Mouse (Mus musculus) layer of hippocampus, postnatal 36 days (tissue): ENCODE data around the gene Pak4. TPM values are rescaled to one million over a fixed set of nuclear protein-coding genes. Genes with fewer than 3 reads are reported as not detected.

Experiments used
- microRNA-seq, 2 experiments: library from miRNA; unstranded; fragments of <30 nt; microRNA quantifications; one replicate each; pipeline ENCODE4 v1.2.0; 2021
- total RNA-seq, 2 experiments: library from RNA; stranded (reverse); gene quantifications; 2 replicates each; pipeline ENCODE4 v1.2.3; 2021

Pak4 gene
- total RNA-seq, 2 experiments from 2014 or later, result 15.1 to 15.8 TPM

Small RNA genes within 50 kb of the gene (microRNA-seq; reads per million reads assigned to microRNA genes)
- gene Mir7049, result 0.63 to 2.1 reads per million in 2 experiments

Other genes with a start within 250 kb of the Pak4 start
- 100 to 1,000 TPM; 454 to 471 TPM for gene Rps16, start 247.5 kb downstream of the Pak4 start, total RNA-seq
- gene Plekhg2, start 225.6 kb downstream of the Pak4 start, total RNA-seq, result 1 to 10 TPM; 5.5 to 7.4 TPM
- gene Zfp36, start 217.9 kb downstream of the Pak4 start, total RNA-seq, result 1 to 10 TPM; 3.1 to 3.9 TPM
- 10 to 100 TPM; 18.3 to 19.6 TPM for gene Med29, start 205.5 kb downstream of the Pak4 start, total RNA-seq
- 10 to 100 TPM; 68.9 to 70.1 TPM for gene Paf1, start 205.2 kb downstream of the Pak4 start, total RNA-seq
- gene Gmfg, start 160.7 kb downstream of the Pak4 start, total RNA-seq, result 1 to 10 TPM; 1.2 to 2.0 TPM
- gene Lrfn1, start 146.2 kb downstream of the Pak4 start, total RNA-seq, result 10 to 100 TPM; 64.3 to 72.3 TPM
- gene Ifnl2, start 87.7 kb downstream of the Pak4 start, total RNA-seq, result not detected
- not detected for gene Ifnl3, start 75.3 kb downstream of the Pak4 start, total RNA-seq
- not detected for gene Sycn, start 57.3 kb downstream of the Pak4 start, total RNA-seq
- gene Nccrp1, start 50.9 kb downstream of the Pak4 start, total RNA-seq, result under 1 TPM; 0.48 to 0.52 TPM
- 10 to 100 TPM; 66.4 to 79.4 TPM for gene Samd4b, start within 50 bp of the Pak4 start, total RNA-seq
- 1 to 10 TPM; 1.2 to 1.7 TPM for gene Acp7, start 33.1 kb upstream of the Pak4 start, total RNA-seq
- gene Fbxo27, start 94.7 kb upstream of the Pak4 start, total RNA-seq, result 10 to 100 TPM; 16.8 to 20.1 TPM
- 1 to 10 TPM in 1 of 2 experiments, under 1 TPM in 1; 0.92 to 1.3 TPM for gene Fbxo17, start 118.6 kb upstream of the Pak4 start, total RNA-seq
- 10 to 100 TPM; 55.7 to 56.6 TPM for gene Mrps12, start 143.6 kb upstream of the Pak4 start, total RNA-seq
- 10 to 100 TPM in 1 of 2 experiments, 1 to 10 TPM in 1; 9.9 to 11.6 TPM for gene Sars2, start 143.8 kb upstream of the Pak4 start, total RNA-seq
- gene Ccer2, start 158.0 kb upstream of the Pak4 start, total RNA-seq, result under 1 TPM; 0.38 to 0.45 TPM
- gene Sirt2, start 168.6 kb upstream of the Pak4 start, total RNA-seq, result 100 to 1,000 TPM; 156 to 162 TPM
- 10 to 100 TPM; 25.3 to 29.2 TPM for gene Nfkbib, start 169.3 kb upstream of the Pak4 start, total RNA-seq
- 1 to 10 TPM; 2.5 TPM for gene Rinl, start 190.8 kb upstream of the Pak4 start, total RNA-seq
- gene Hnrnpl, start 210.4 kb upstream of the Pak4 start, total RNA-seq, result 100 to 1,000 TPM; 417 to 431 TPM
- gene Ech1, start 227.0 kb upstream of the Pak4 start, total RNA-seq, result 10 to 100 TPM; 60.8 to 61.8 TPM
- 1 to 10 TPM; 3.6 to 6.1 TPM for gene Lgals4, start 235.7 kb upstream of the Pak4 start, total RNA-seq